Mouse (Mus musculus) embryonic facial prominence, embryonic 10.5 days (tissue): ENCODE measurements around the gene Srd5a3. TPM values are rescaled to one million over a fixed set of nuclear protein-coding genes. Genes with fewer than 3 reads are reported as not detected.
A peak's percentile ranks its signal among the peaks of the same experiment; 100 is the strongest.

Experiments used
- DNase-seq: peaks from one replicate; pipeline ENCODE4 v3.0.0-alpha.2; 2017; ENCODE audit warnings: low spot score
- H3K27ac ChIP-seq: fragments of 300-500 bp; sonication (generic); replicated peaks from 2 replicates; pipeline ENCODE4 v1.5.1; 2016; ENCODE audit warnings: mild to moderate bottlenecking
- H3K27me3 ChIP-seq: fragments of 300-500 bp; sonication (generic); replicated peaks from 2 replicates; pipeline ENCODE4 v1.6.1; 2016; ENCODE audit warnings: low read depth, mild to moderate bottlenecking; ENCODE audit not compliant: poor library complexity, severe bottlenecking
- H3K36me3 ChIP-seq: fragments of 300-500 bp; sonication (generic); replicated peaks from 2 replicates; pipeline ENCODE4 v1.6.1; 2016; ENCODE audit warnings: mild to moderate bottlenecking, moderate library complexity
- H3K4me1 ChIP-seq: fragments of 300-500 bp; sonication (generic); 2 replicates; pipeline ENCODE4 v1.6.1; 2016
- H3K4me3 ChIP-seq: fragments of 300-500 bp; sonication (generic); 2 replicates; pipeline ENCODE4 v1.5.1; 2016; ENCODE audit warnings: mild to moderate bottlenecking, moderate library complexity
- H3K9me3 ChIP-seq: fragments of 300-500 bp; sonication (generic); 2 replicates; pipeline ENCODE4 v1.6.1; 2016; ENCODE audit warnings: mild to moderate bottlenecking
- WGBS: fragments of 180-500 bp; shearing (Covaris S2); methylation state at CpG from one replicate; pipeline ENCODE4 v1.1.7; 2016; 5-methylcytosine and 5-hydroxymethylcytosine counted together
- polyA plus RNA-seq: library from polyadenylated mRNA; unstranded; fragments of >200 nt; fragmentation: Nextera tagmentation; extraction: Ambion mirVana; gene quantifications from 2 replicates; pipeline ENCODE4 v1.2.1, GENCODE M21; 2016

Gene Srd5a3
- polyA plus RNA-seq, 1 experiment from 2014 or later, result 26.2 TPM

GRCm38 (mm10) chr5:76135644-76136043 lies 4.4 kb upstream of the Srd5a3 start:
- WGBS, result 87% methylated on average over 1 of the region's 1 CpGs
- H3K4me3 ChIP-seq, result no peak overlapping the region
- no peak overlapping the region for H3K27ac ChIP-seq
- H3K36me3 ChIP-seq, result no peaks in the 10 kb centered on the region
- no peak for DNase-seq
- H3K27me3 ChIP-seq, result no peaks in the 10 kb centered on the region
- H3K9me3 ChIP-seq, result no peaks in the 10 kb centered on the region
- peaks cover 10% of the 10 kb centered on the region for H3K4me1 ChIP-seq

GRCm38 (mm10) chr5:76136271-76136670 lies 3.8 kb upstream of the Srd5a3 start:
- Histone ChIP-seq H3K36me3 (no peaks in the 10 kb centered on the region), H3K9me3 (no peaks in the 10 kb centered on the region), H3K4me1 (peaks cover 13% of the 10 kb centered on the region), H3K27me3 (no peaks in the 10 kb centered on the region), H3K4me3 (no peak overlapping the region), H3K27ac (no peak overlapping the region)
- 92% methylated on average over 3 of the region's 3 CpGs for WGBS
- DNase-seq, result no peak

GRCm38 (mm10) chr5:76137586-76137985 lies 2.5 kb upstream of the Srd5a3 start:
- Histone ChIP-seq H3K27ac (no peak overlapping the region), H3K36me3 (no peaks in the 10 kb centered on the region), H3K9me3 (no peaks in the 10 kb centered on the region), H3K4me3 (no peak overlapping the region), H3K27me3 (no peaks in the 10 kb centered on the region), H3K4me1 (peaks cover 15% of the 10 kb centered on the region)
- no peak for DNase-seq
- WGBS, result 100% methylated on average over 1 of the region's 1 CpGs

- Histone ChIP-seq H3K27me3 (no peaks in the 10 kb centered on the region), H3K4me3 (no peak overlapping the region), H3K4me1 (peaks cover 15% of the 10 kb centered on the region), H3K36me3 (no peaks in the 10 kb centered on the region), H3K9me3 (no peaks in the 10 kb centered on the region), H3K27ac (no peak overlapping the region)
- no peak for DNase-seq
- WGBS, result 85% methylated on average over 1 of the region's 1 CpGs
These were observed 2.0 kb upstream of the Srd5a3 start for GRCm38 (mm10) chr5:76138071-76138470.

GRCm38 (mm10) chr5:76138512-76138911 lies 1.6 kb upstream of the Srd5a3 start:
- no peaks in the 10 kb centered on the region for H3K36me3 ChIP-seq
- no peaks in the 10 kb centered on the region for H3K27me3 ChIP-seq
- 76% methylated on average over 10 of the region's 10 CpGs for WGBS
- no peak overlapping the region for H3K27ac ChIP-seq
- H3K4me1 ChIP-seq, result peaks cover 15% of the 10 kb centered on the region
- no peak overlapping the region for H3K4me3 ChIP-seq
- no peak for DNase-seq
- H3K9me3 ChIP-seq, result no peaks in the 10 kb centered on the region

- H3K27me3 ChIP-seq, result no peaks in the 10 kb centered on the region
- no peaks in the 10 kb centered on the region for H3K36me3 ChIP-seq
- peak overlapping the region; percentile 77 for H3K4me3 ChIP-seq
- no peaks in the 10 kb centered on the region for H3K9me3 ChIP-seq
- 56% methylated on average over 7 of the region's 7 CpGs for WGBS
- peaks cover 15% of the 10 kb centered on the region for H3K4me1 ChIP-seq
- no peak overlapping the region for H3K27ac ChIP-seq
- no peak for DNase-seq
These were observed 850 bp upstream of the Srd5a3 start for GRCm38 (mm10) chr5:76139171-76139671.

- Histone ChIP-seq H3K4me1 (peaks cover 15% of the 10 kb centered on the region), H3K4me3 (peak overlapping the region; percentile 77), H3K9me3 (no peaks in the 10 kb centered on the region), H3K27ac (peak overlapping the region; percentile 97), H3K36me3 (no peaks in the 10 kb centered on the region), H3K27me3 (no peaks in the 10 kb centered on the region)
- 13% methylated on average over 9 of the region's 9 CpGs for WGBS
- DNase-seq, result no peak
These were observed 627 bp downstream of the Srd5a3 start for GRCm38 (mm10) chr5:76140730-76141066.

- Histone ChIP-seq H3K27ac (no peak overlapping the region), H3K9me3 (no peaks in the 10 kb centered on the region), H3K4me3 (no peak overlapping the region), H3K4me1 (peaks cover 15% of the 10 kb centered on the region), H3K27me3 (no peaks in the 10 kb centered on the region), H3K36me3 (no peaks in the 10 kb centered on the region)
- DNase-seq, result no peak
- 91% methylated on average over 4 of the region's 4 CpGs for WGBS
These were observed 3.3 kb downstream of the Srd5a3 start for GRCm38 (mm10) chr5:76143356-76143755.

GRCm38 (mm10) chr5:76146401-76146800 lies 6.3 kb downstream of the Srd5a3 start:
- WGBS, result 98% methylated on average over 1 of the region's 1 CpGs
- DNase-seq, result no peak
- H3K36me3 ChIP-seq, result peaks cover 23% of the 10 kb centered on the region

GRCm38 (mm10) chr5:76149436-76149835 lies 9.4 kb downstream of the Srd5a3 start:
- H3K4me3 ChIP-seq, result no peak overlapping the region
- peaks cover 44% of the 10 kb centered on the region for H3K36me3 ChIP-seq
- no peak for DNase-seq
- no peak overlapping the region for H3K27ac ChIP-seq
- 94% methylated on average over 6 of the region's 6 CpGs for WGBS
- H3K27me3 ChIP-seq, result no peaks in the 10 kb centered on the region
- no peaks in the 10 kb centered on the region; the same call in 1 of the 2 replicates for H3K9me3 ChIP-seq
- H3K4me1 ChIP-seq, result no peaks in the 10 kb centered on the region

More at GRCm38 (mm10) chr5:76146401-76146800, 6.3 kb downstream of the Srd5a3 start:
- Histone ChIP-seq H3K27me3 (no peaks in the 10 kb centered on the region), H3K9me3 (no peaks in the 10 kb centered on the region; the same call in 1 of the 2 replicates), H3K4me3 (no peak overlapping the region), H3K27ac (no peak overlapping the region), H3K4me1 (peaks cover under 1% of the 10 kb centered on the region; the same call in 1 of the 2 replicates)

GRCm38 (mm10) chr5:76152956-76153355 lies 12.9 kb downstream of the Srd5a3 start:
- WGBS, result 90% methylated on average over 6 of the region's 6 CpGs
- peaks cover 60% of the 10 kb centered on the region for H3K36me3 ChIP-seq
- no peak for DNase-seq
- H3K4me3 ChIP-seq, result no peak overlapping the region
- H3K4me1 ChIP-seq, result no peaks in the 10 kb centered on the region
- no peaks in the 10 kb centered on the region; the same call in 1 of the 2 replicates for H3K9me3 ChIP-seq
- no peaks in the 10 kb centered on the region for H3K27me3 ChIP-seq
- no peak overlapping the region for H3K27ac ChIP-seq

GRCm38 (mm10) chr5:76153430-76153829 lies 13.4 kb downstream of the Srd5a3 start:
- Histone ChIP-seq H3K9me3 (no peaks in the 10 kb centered on the region; the same call in 1 of the 2 replicates), H3K4me1 (no peaks in the 10 kb centered on the region), H3K27me3 (no peaks in the 10 kb centered on the region), H3K27ac (no peak overlapping the region), H3K4me3 (no peak overlapping the region), H3K36me3 (peaks cover 60% of the 10 kb centered on the region)
- 92% methylated on average over 11 of the region's 11 CpGs for WGBS
- no peak for DNase-seq

GRCm38 (mm10) chr5:76154434-76155165 lies 14.5 kb downstream of the Srd5a3 start:
- Histone ChIP-seq H3K27me3 (no peaks in the 10 kb centered on the region), H3K4me3 (no peak overlapping the region), H3K27ac (no peak overlapping the region), H3K36me3 (peaks cover 55% of the 10 kb centered on the region), H3K9me3 (no peaks in the 10 kb centered on the region; the same call in 1 of the 2 replicates), H3K4me1 (no peaks in the 10 kb centered on the region)
- DNase-seq, result no peak
- 94% methylated on average over 21 of the region's 21 CpGs for WGBS
